Mouse (Mus musculus): ENCODE results near the gene Uhrf1.

DNA sequence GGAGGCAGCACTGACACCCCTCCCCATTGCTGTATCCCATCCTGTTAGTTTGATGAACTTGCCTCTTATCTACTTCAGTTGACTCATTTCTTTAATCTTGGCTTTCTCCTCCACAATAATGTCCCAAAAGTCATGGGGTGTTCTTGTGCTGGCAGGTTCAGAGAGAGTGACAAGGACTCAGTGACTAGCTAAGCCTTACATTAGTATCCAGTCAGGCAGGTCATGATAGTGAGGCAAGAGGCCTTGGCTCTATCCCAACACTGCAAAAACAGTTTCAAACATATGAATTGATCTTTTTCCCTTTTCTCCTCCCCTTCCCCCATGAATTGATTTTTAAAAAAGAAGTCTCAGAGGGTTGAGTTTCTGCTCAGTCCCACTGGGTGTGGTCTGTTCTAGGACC is 26.1 kb downstream of the Uhrf1 start:
- no peak for TF ChIP-seq POLR2A (IDR thresholded peaks at IDR 0.05; ENCODE audit: borderline replicate concordance, insufficient read depth, low read length)
- TF ChIP-seq CTCF (IDR thresholded peaks at IDR 0.05; ENCODE audit: borderline replicate concordance, insufficient read depth, low read depth, low read length), result no peak

All from cerebellum, adult 2 months (tissue).